Mouse (Mus musculus): Measurements from ENCODE around the gene 1700020A23Rik.

1700020A23Rik gene

GRCm38 (mm10) chr2:130411558-130412495 is 6.8 kb downstream of the 1700020A23Rik start:
- DNase-seq (ENCODE audit: low spot score): peak; percentile 93

GRCm38 (mm10) chr2:130412775-130413174 is 7.7 kb downstream of the 1700020A23Rik start:
- DNase-seq (ENCODE audit: low spot score): no peak

GRCm38 (mm10) chr2:130414094-130414856 is 9.2 kb downstream of the 1700020A23Rik start:
- DNase-seq (ENCODE audit: low spot score): no peak

- DNase-seq (ENCODE audit: low spot score): no peak
Measured at GRCm38 (mm10) chr2:130421781-130422620, 16.9 kb downstream of the 1700020A23Rik start.

- peak; percentile 84 for DNase-seq (ENCODE audit: low spot score)
Measured at GRCm38 (mm10) chr2:130423397-130424125, 18.5 kb downstream of the 1700020A23Rik start.

- peak; percentile 96 for DNase-seq (ENCODE audit: low spot score)
Measured at GRCm38 (mm10) chr2:130424126-130424853, 19.2 kb downstream of the 1700020A23Rik start, which contains the start of the genes Vps16 and Pced1a. Vps16 (plus strand) TSS chr2:130424339. Pced1a (minus strand) TSS chr2:130424701.

GRCm38 (mm10) chr2:130425112-130425511 is 20.1 kb downstream of the 1700020A23Rik start:
- peak; percentile 7 for DNase-seq (ENCODE audit: low spot score)

- DNase-seq (ENCODE audit: low spot score): no peak
Measured at GRCm38 (mm10) chr2:130429851-130430250, 24.8 kb downstream of the 1700020A23Rik start.

- no peak for DNase-seq (ENCODE audit: low spot score)
Measured at GRCm38 (mm10) chr2:130430484-130430883, 25.4 kb downstream of the 1700020A23Rik start.

- no peak for DNase-seq (ENCODE audit: low spot score)
Measured at GRCm38 (mm10) chr2:130432157-130432556, 27.1 kb downstream of the 1700020A23Rik start.

- peak; percentile 79 for DNase-seq (ENCODE audit: low spot score)
Measured at GRCm38 (mm10) chr2:130433152-130433551, 28.1 kb downstream of the 1700020A23Rik start.

GRCm38 (mm10) chr2:130436769-130437168 is 31.7 kb downstream of the 1700020A23Rik start:
- no peak for DNase-seq (ENCODE audit: low spot score)

- DNase-seq (ENCODE audit: low spot score): no peak
Measured at GRCm38 (mm10) chr2:130438861-130439260, 33.8 kb downstream of the 1700020A23Rik start.

- DNase-seq (ENCODE audit: low spot score): no peak
Measured at GRCm38 (mm10) chr2:130439840-130440480, 34.9 kb downstream of the 1700020A23Rik start.

GRCm38 (mm10) chr2:130442162-130442561 is 37.1 kb downstream of the 1700020A23Rik start:
- no peak for DNase-seq (ENCODE audit: low spot score)

- peak; percentile 7 for DNase-seq (ENCODE audit: low spot score)
Measured at GRCm38 (mm10) chr2:130448449-130448848, 43.4 kb downstream of the 1700020A23Rik start.

- peak; percentile 42 for DNase-seq (ENCODE audit: low spot score)
Measured at GRCm38 (mm10) chr2:130449021-130449793, 44.1 kb downstream of the 1700020A23Rik start.

- DNase-seq (ENCODE audit: low spot score): peak; percentile 94
Measured at GRCm38 (mm10) chr2:130449794-130450433, 44.9 kb downstream of the 1700020A23Rik start, which contains the start of gene Ptpra. Ptpra (plus strand) TSS chr2:130450278.

All from embryo, embryonic 10.5 days (tissue).